Mouse (Mus musculus) thymus, adult 2 months (tissue): ENCODE measurements around the gene Aktip.

Experiments used
- CTCF ChIP-seq: fragments of 200-500 bp; IDR thresholded peaks from 2 replicates; pipeline ENCODE4 v1.5.1; 2012; ENCODE audit warnings: mild to moderate bottlenecking, control low read depth, low read length, moderate library complexity, borderline replicate concordance; ENCODE audit not compliant: control insufficient read depth, poor library complexity, insufficient read depth; ENCODE audit errors: extremely low read depth
- POLR2A ChIP-seq: fragments of 200-500 bp; IDR thresholded peaks from 2 replicates; pipeline ENCODE4 v1.6.1; 2012; ENCODE audit warnings: mild to moderate bottlenecking, low read length, control low read depth, moderate library complexity; ENCODE audit not compliant: control insufficient read depth, poor library complexity, insufficient read depth; ENCODE audit errors: extremely low read depth

DNA sequence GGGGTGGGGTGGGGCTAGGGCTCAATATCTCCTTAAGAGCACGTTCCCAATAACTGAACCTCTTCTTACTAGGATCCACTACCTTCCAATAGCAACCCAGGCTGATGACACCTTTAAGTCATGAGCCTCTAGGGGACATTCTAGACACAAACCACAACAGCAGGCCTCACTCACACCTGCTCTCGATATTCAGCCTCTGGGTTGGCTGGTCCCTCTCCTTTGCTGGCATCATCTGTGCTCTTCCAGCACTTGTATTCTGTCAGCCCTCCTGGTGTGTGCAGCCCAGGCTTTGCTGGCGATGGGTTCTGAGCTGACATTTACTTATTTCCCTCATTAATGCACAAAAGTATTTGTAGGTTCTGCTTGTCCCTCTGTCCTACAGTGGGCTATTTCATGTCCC lies 14.5 kb upstream of the Aktip start:
- TF ChIP-seq CTCF (no peak), POLR2A (no peak)
